Mouse (Mus musculus): ENCODE results near the gene Ccdc59. TPM values are rescaled to one million over a fixed set of nuclear protein-coding genes. Genes with fewer than 3 reads are reported as not detected.

The Ccdc59 gene
- 59.2 TPM for total RNA-seq (2023)

GRCm38 (mm10) chr10:105840928-105841888 lies at the start of gene Ccdc59, which contains the start of gene Mettl25:
Ccdc59 (plus strand) TSS chr10:105841067.
Mettl25 (minus strand) TSS chr10:105841380.

Other genes starting within 250 kb of the Ccdc59 start
- gene Mettl25, start 313 bp downstream of the Ccdc59 start, total RNA-seq (2023), result 22.0 TPM

Measured in CD4-positive naive resting alpha-beta T cell, adult 76 days (primary cell).